Mouse (Mus musculus) liver, adult 2 months (tissue): Measurements from ENCODE around the gene Zscan18.

Experiments
- CTCF ChIP-seq: fragments of 200-500 bp; IDR thresholded peaks from 2 replicates; pipeline ENCODE4 v1.5.1; 2011; ENCODE audit warnings: low read depth, low read length, control low read depth
- POLR2A ChIP-seq: fragments of 200-500 bp; IDR thresholded peaks from 2 replicates; pipeline ENCODE4 v1.6.1; 2011; ENCODE audit warnings: low read length, control low read depth; ENCODE audit not compliant: insufficient read depth; ENCODE audit errors: extremely low read depth

- no peak for TF ChIP-seq POLR2A
- no peak for TF ChIP-seq CTCF
Measured at GRCm38 (mm10) chr7:12797971-12798370, 5.5 kb downstream of the Zscan18 start.
